Mouse (Mus musculus) urinary bladder, postnatal 25 days (tissue): Measurements from ENCODE around the gene Mrrf.
"Not testable (repeated sequence)": the region's sequence is repeated elsewhere in the genome, so short reads cannot be mapped to it uniquely, and the experiment has no call there.

Source experiments
- DNase-seq: peaks from one replicate; pipeline ENCODE4 v3.0.0; 2022; ENCODE audit warnings: low spot score

The Mrrf gene

GRCm38 (mm10) chr2:36129051-36129450 is 7.1 kb upstream of the Mrrf start:
- DNase-seq = no peak

DNA sequence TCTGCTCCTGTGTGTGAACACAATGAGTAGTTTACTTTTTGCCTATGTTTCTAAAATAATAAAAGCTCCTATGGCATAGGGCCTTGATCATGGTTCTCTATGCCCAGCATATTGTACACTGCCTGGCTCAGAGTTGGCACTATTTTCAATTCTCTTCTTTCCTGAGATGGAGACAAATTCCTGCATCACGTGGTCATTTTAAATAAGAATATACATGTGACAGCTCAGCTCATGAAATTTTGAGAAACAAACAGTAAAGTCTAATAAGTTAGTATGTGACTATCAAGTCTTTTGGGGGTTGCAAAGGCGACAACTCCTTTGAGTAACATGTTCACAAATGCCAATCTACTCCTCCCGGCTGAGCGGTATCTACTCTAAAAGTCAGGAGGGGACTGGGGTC is 302 bp upstream of the Mrrf start:
- DNase-seq = no peak

DNA sequence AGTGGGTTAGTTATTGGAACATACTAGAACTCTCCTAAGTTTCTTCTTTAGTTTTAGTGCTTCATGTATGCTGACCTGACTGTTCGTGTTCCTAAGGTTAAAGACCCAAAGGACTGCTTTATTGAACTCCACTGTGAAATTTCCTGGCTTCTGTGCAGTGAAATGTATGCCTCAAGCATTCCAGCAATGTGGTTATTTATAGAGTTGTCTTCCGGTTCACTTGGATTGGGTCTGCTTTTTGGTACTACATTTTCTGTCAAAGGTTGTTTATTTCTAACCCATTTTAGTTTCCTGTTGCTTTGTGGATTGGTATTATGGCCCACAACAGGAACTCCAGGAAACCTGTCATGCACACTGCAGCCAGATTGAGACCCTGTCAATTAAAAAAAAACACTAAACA is 2.9 kb downstream of the Mrrf start:
- DNase-seq = no peak

GRCm38 (mm10) chr2:36148876-36149365 is 12.7 kb downstream of the Mrrf start:
- no peak for DNase-seq

DNA sequence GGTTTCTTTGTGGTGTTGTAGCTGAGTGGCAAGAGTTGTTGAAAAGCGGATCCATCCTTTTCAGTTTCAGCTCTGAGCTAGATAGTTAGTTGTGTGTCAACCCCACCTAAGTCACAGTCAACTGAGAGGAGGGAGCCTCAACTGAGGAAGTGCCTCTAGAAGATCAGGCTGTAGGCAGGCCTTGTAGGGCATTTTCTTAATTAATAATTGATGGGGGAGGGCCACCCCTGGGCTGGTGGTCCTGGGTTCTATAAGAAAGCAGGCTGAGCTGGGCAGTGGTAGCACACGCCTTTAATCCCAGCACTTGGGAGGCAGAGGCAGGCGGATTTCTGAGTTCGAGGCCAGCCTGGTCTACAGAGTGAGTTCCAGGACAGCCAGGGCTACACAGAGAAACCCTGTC is 16.2 kb downstream of the Mrrf start:
- not testable (repeated sequence) for DNase-seq

- no peak for DNase-seq
Observed at GRCm38 (mm10) chr2:36157461-36157860, 21.3 kb downstream of the Mrrf start.

GRCm38 (mm10) chr2:36159336-36159735 is 23.1 kb downstream of the Mrrf start:
- no peak for DNase-seq

GRCm38 (mm10) chr2:36167990-36168618 is 31.9 kb downstream of the Mrrf start:
- DNase-seq = no peak

- no peak for DNase-seq
Observed at GRCm38 (mm10) chr2:36169176-36169575, 33.0 kb downstream of the Mrrf start.

DNA sequence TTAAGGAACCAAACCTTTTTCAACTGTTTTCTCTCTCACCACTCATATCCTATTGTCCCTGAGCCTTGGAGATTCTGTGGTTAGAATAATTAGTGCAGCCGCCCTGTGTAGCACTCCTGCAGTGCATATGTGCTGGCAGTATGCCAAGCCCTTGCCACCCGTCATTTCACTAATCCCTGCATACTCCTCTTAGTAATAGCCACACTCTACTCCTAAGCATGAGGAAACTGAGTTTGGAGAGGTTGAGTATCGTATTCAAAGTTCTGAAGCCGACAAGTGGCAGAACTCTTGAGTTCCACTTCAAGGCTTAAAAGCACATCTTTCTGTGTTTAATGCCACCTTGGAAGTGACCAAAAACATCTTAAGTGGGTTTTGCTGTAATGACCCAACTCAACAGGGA is 35.9 kb downstream of the Mrrf start:
- no peak for DNase-seq

DNA sequence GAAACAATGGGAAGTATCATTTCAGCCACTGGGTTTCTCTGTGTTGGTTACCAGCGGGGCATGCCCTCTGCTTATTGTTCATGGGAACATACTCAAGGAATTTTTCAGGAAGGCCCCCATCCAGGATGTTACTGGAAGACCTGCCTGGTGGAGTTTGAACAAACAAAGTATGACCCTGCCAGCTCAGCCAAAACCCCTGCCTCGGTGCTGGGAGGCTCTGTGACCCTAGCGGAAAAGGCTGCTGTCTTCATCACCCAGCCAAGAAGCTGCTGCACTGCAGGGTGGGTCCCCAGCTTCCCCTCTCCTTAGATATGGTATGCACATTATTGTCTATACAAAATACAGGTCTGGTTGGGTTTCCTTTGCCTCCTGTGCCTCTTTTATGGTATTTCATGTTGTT is 36.4 kb downstream of the Mrrf start:
- no peak for DNase-seq

- DNase-seq = no peak
Observed at GRCm38 (mm10) chr2:36179487-36179886, 43.3 kb downstream of the Mrrf start.

- DNase-seq = not testable (repeated sequence)
Observed at GRCm38 (mm10) chr2:36181587-36182368, 45.6 kb downstream of the Mrrf start.

GRCm38 (mm10) chr2:36183278-36183677 is 47.1 kb downstream of the Mrrf start:
- no peak for DNase-seq

- DNase-seq = no peak
Observed at GRCm38 (mm10) chr2:36184192-36184591, 48.0 kb downstream of the Mrrf start.

GRCm38 (mm10) chr2:36184876-36185275 is 48.7 kb downstream of the Mrrf start:
- DNase-seq = no peak

- not testable (repeated sequence) for DNase-seq
Observed at GRCm38 (mm10) chr2:36189200-36189599, 53.0 kb downstream of the Mrrf start.

DNA sequence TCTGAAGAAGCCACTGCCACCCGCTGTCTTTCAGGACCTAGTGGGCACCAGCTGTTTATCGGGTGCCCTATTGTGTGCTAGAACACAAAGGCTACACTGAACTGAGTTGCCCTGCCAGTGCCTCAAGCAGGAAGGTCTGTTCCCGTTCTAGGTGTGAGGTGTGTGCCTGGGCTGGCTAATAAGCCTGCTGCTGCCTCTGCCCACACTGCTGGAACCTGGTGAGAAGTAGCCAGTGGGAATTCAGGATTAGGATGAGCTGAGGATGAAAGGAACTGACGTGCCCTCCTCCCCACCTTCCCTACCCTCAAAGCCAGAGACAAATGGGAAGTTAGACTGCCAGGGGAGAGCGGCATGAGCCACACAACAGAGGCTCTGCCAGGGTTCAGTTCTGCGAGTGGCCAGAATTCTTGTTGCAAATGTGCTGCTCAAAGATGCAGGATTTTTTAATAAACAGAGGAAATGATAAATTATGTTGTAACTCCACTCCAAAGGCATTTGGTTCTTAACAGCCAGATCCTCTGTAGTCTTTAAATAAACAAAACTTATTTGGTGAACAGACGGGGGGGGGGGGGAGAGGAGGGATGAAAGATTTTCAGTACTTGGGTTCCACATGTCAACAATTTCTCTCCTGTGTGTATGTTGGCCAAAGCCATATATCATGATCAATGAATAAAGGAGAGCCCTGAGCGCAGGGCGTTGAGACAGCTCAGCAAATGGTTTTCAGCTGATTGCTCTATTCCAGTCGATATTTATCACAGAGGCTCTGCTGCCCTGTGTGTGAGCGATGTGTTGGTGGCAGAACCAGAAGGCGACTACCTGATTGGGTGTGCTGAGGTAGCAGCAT is 55.1 kb downstream of the Mrrf start:
- DNase-seq = no peak

- no peak for DNase-seq
Observed at GRCm38 (mm10) chr2:36197021-36197420, 60.8 kb downstream of the Mrrf start.

GRCm38 (mm10) chr2:36197919-36198881 is 62.0 kb downstream of the Mrrf start:
- no peak for DNase-seq

GRCm38 (mm10) chr2:36198882-36199262 is 62.7 kb downstream of the Mrrf start:
- no peak for DNase-seq
